Mouse (Mus musculus) megakaryocyte, embryonic 14.5 days (primary cell): ENCODE data around the gene Rack1.

Experiments used
- FLI1 ChIP-seq: IDR thresholded peaks from 2 replicates; pipeline ENCODE4 v1.6.1; 2012; ENCODE audit warnings: low read length, inconsistent platforms, mixed read lengths
- GATA1 ChIP-seq: IDR thresholded peaks from 3 replicates; pipeline ENCODE4 v1.6.1; 2012; ENCODE audit warnings: mixed read lengths, low read length, inconsistent platforms, borderline replicate concordance

- TF ChIP-seq GATA1 (no peak), FLI1 (no peak)
Observed at GRCm38 (mm10) chr11:48788311-48789089, 11.6 kb upstream of the Rack1 start.
